Mouse (Mus musculus) liver, embryonic 16.5 days (tissue): ENCODE data around the gene Ing1. TPM values are rescaled to one million over a fixed set of nuclear protein-coding genes. Genes with fewer than 3 reads are reported as not detected.

Experiments
- ATAC-seq: fragments of 200-750 bp; cut with Nextera tagmentation; 2 replicates; pipeline ENCODE4 v1.8.0; 2017; ENCODE audit warnings: low read depth, mild to moderate bottlenecking, moderate number of reproducible peaks, moderate library complexity
- H3K27ac ChIP-seq: fragments of 300-500 bp; sonication (generic); 2 replicates; pipeline ENCODE4 v1.5.1; 2014; ENCODE audit warnings: mild to moderate bottlenecking, low read length
- H3K27me3 ChIP-seq: fragments of 300-500 bp; sonication (generic); 2 replicates; pipeline ENCODE4 v1.6.1; 2014; ENCODE audit warnings: low read depth, low read length, mixed read lengths; ENCODE audit not compliant: control insufficient read depth, insufficient read depth
- H3K36me3 ChIP-seq: fragments of 300-500 bp; sonication (generic); 2 replicates; pipeline ENCODE4 v1.6.1; 2014; ENCODE audit warnings: mild to moderate bottlenecking; ENCODE audit not compliant: control insufficient read depth, insufficient read depth
- H3K4me1 ChIP-seq: fragments of 300-500 bp; sonication (generic); 2 replicates; pipeline ENCODE4 v1.6.1; 2014; ENCODE audit warnings: low read depth, low read length, mixed read lengths; ENCODE audit not compliant: control insufficient read depth
- H3K4me2 ChIP-seq: fragments of 300-500 bp; sonication (generic); 2 replicates; pipeline ENCODE4 v1.6.1; 2014; ENCODE audit warnings: low read depth, low read length, mixed read lengths
- H3K4me3 ChIP-seq: fragments of 300-500 bp; sonication (generic); 2 replicates; pipeline ENCODE4 v1.5.1; 2014; ENCODE audit warnings: low read depth, mild to moderate bottlenecking, low read length
- H3K9ac ChIP-seq: fragments of 300-500 bp; sonication (generic); 2 replicates; pipeline ENCODE4 v1.6.1; 2014; ENCODE audit warnings: low read depth, low read length
- H3K9me3 ChIP-seq: fragments of 300-500 bp; sonication (generic); replicated peaks from 2 replicates; pipeline ENCODE4 v1.6.1; 2016; ENCODE audit warnings: low read length; ENCODE audit not compliant: control insufficient read depth
- WGBS: fragments of 180-500 bp; shearing (Covaris S2); extraction: QIAGEN DNeasy Blood & Tissue Kit; methylation state at CpG from one replicate; pipeline ENCODE4 v1.1.7; 2014; ENCODE audit not compliant: insufficient replicate concordance; 5-methylcytosine and 5-hydroxymethylcytosine counted together
- polyA plus RNA-seq: library from polyadenylated mRNA; unstranded; fragments of >200 nt; fragmentation: Nextera tagmentation; extraction: Ambion mirVana; gene quantifications from 2 replicates; pipeline ENCODE4 v1.2.1, GENCODE M21; 2015

Ing1 gene
- polyA plus RNA-seq, 1 experiment from 2014 or later, result 11.1 TPM

DNA sequence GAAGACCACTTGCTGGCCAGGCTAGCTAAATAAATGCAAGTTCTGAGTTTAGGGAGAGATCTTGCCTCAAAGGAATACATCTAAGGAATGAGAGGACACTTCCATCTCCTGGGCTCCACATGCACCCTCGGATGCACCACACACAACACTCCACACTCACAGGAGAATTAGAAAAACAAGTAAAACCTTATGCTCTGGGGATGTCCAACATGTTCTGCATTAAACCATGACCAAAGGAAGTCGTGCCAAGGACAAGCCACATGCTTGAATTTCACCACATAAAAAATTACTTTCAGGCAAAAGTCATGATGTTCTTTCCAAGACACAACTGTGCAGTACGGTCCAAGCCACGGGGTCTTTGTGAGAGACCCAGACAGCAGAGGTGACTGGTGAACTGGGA, 36.5 kb downstream of the Ing1 start:
- 0 out of 2 replicates have a peak overlapping the region, but pooled peaks have one; percentile 17 for H3K4me2 ChIP-seq
- H3K9ac ChIP-seq, result no peak overlapping the region
- no peaks in the 10 kb centered on the region for H3K9me3 ChIP-seq
- ATAC-seq, result no peak
- H3K36me3 ChIP-seq, result no peaks in the 10 kb centered on the region
- no peaks in the 10 kb centered on the region for H3K27me3 ChIP-seq
- H3K4me1 ChIP-seq, result no peaks in the 10 kb centered on the region; the same call in none of the 2 replicates
- WGBS, result 53% methylated on average over 4 of the region's 4 CpGs
- H3K27ac ChIP-seq, result no peak overlapping the region
- H3K4me3 ChIP-seq, result no peak overlapping the region

GRCm38 (mm10) chr8:11592296-11592695, 36.9 kb downstream of the Ing1 start:
- H3K4me1 ChIP-seq, result no peaks in the 10 kb centered on the region; the same call in none of the 2 replicates
- no peak overlapping the region for H3K4me3 ChIP-seq
- H3K4me2 ChIP-seq, result 0 out of 2 replicates have a peak overlapping the region, but pooled peaks have one; percentile 17
- ATAC-seq, result peak; percentile 45
- H3K9ac ChIP-seq, result no peak overlapping the region
- no peak overlapping the region for H3K27ac ChIP-seq
- WGBS, result 9% methylated on average over 13 of the region's 13 CpGs
- no peaks in the 10 kb centered on the region for H3K27me3 ChIP-seq
- H3K9me3 ChIP-seq, result no peaks in the 10 kb centered on the region
- no peaks in the 10 kb centered on the region for H3K36me3 ChIP-seq

- no peak overlapping the region for H3K27ac ChIP-seq
- no peaks in the 10 kb centered on the region for H3K9me3 ChIP-seq
- H3K4me2 ChIP-seq, result no peak overlapping the region
- H3K4me3 ChIP-seq, result no peak overlapping the region
- no peaks in the 10 kb centered on the region for H3K27me3 ChIP-seq
- 53% methylated on average over 12 of the region's 12 CpGs for WGBS
- no peaks in the 10 kb centered on the region for H3K36me3 ChIP-seq
- ATAC-seq, result no peak
- H3K4me1 ChIP-seq, result no peaks in the 10 kb centered on the region; the same call in none of the 2 replicates
- no peak overlapping the region for H3K9ac ChIP-seq
Measured at GRCm38 (mm10) chr8:11593222-11593884, 38.0 kb downstream of the Ing1 start.

GRCm38 (mm10) chr8:11600301-11600951, 45.1 kb downstream of the Ing1 start:
- Histone ChIP-seq H3K4me2 (no peak overlapping the region), H3K4me3 (no peak overlapping the region), H3K9ac (no peak overlapping the region), H3K27ac (no peak overlapping the region), H3K9me3 (no peaks in the 10 kb centered on the region), H3K27me3 (no peaks in the 10 kb centered on the region), H3K4me1 (no peaks in the 10 kb centered on the region), H3K36me3 (no peaks in the 10 kb centered on the region)
- ATAC-seq, result no peak
- WGBS, result 62% methylated on average over 5 of the region's 5 CpGs

- Histone ChIP-seq H3K27me3 (no peaks in the 10 kb centered on the region), H3K9ac (no peak overlapping the region)
- WGBS, result 36% methylated on average over 14 of the region's 14 CpGs
Measured at GRCm38 (mm10) chr8:11602006-11602680, 46.8 kb downstream of the Ing1 start.

GRCm38 (mm10) chr8:11608848-11609247, 53.5 kb downstream of the Ing1 start:
- H3K36me3 ChIP-seq, result peaks cover 22% of the 10 kb centered on the region
- no peak for ATAC-seq

More at GRCm38 (mm10) chr8:11602006-11602680, 46.8 kb downstream of the Ing1 start:
- peak; percentile 39; the same call in 1 of the 2 replicates for ATAC-seq
- no peak overlapping the region for H3K27ac ChIP-seq
- H3K4me2 ChIP-seq, result no peak overlapping the region
- H3K4me1 ChIP-seq, result no peaks in the 10 kb centered on the region
- H3K9me3 ChIP-seq, result no peaks in the 10 kb centered on the region
- H3K36me3 ChIP-seq, result no peaks in the 10 kb centered on the region
- H3K4me3 ChIP-seq, result no peak overlapping the region

More at GRCm38 (mm10) chr8:11608848-11609247, 53.5 kb downstream of the Ing1 start:
- Histone ChIP-seq H3K4me1 (no peaks in the 10 kb centered on the region), H3K9ac (no peak overlapping the region), H3K4me3 (no peak overlapping the region), H3K9me3 (no peaks in the 10 kb centered on the region), H3K4me2 (no peak overlapping the region), H3K27ac (no peak overlapping the region), H3K27me3 (no peaks in the 10 kb centered on the region)
- 83% methylated on average over 9 of the region's 9 CpGs for WGBS

Other genes starting within 250 kb of the Ing1 start
- gene Col4a2, start 242.8 kb upstream of the Ing1 start, polyA plus RNA-seq, result 7.2 and 9.2 TPM in 2 replicates
- gene Col4a1, start 242.7 kb upstream of the Ing1 start, polyA plus RNA-seq, result 21.1 and 25.7 TPM in 2 replicates
- 6.3 and 7.4 TPM in 2 replicates for gene Rab20, start 76.9 kb upstream of the Ing1 start, polyA plus RNA-seq
- gene Naxd, start 58.1 kb upstream of the Ing1 start, polyA plus RNA-seq, result 37.0 and 38.0 TPM in 2 replicates
- gene Cars2, start 4.8 kb upstream of the Ing1 start, polyA plus RNA-seq, result 10.1 and 11.8 TPM in 2 replicates
- 19.9 and 21.1 TPM in 2 replicates for gene Ankrd10, start 80.2 kb downstream of the Ing1 start, polyA plus RNA-seq
- gene 1700016D06Rik, start 145.5 kb downstream of the Ing1 start, polyA plus RNA-seq, result not detected in 2 replicates
- 9.1 and 10.1 TPM in 2 replicates for gene Arhgef7, start 172.2 kb downstream of the Ing1 start, polyA plus RNA-seq